Mouse (Mus musculus) cerebellum, adult 2 months (tissue): Measurements from ENCODE around the gene Tmcc3.

Experiments used
- CTCF ChIP-seq: fragments of 200-500 bp; IDR thresholded peaks from 2 replicates; pipeline ENCODE4 v1.5.1; 2011; ENCODE audit warnings: low read depth, mild to moderate bottlenecking, control low read depth, low read length, moderate library complexity, borderline replicate concordance; ENCODE audit not compliant: insufficient read depth
- POLR2A ChIP-seq: fragments of 200-500 bp; IDR thresholded peaks from 2 replicates; pipeline ENCODE4 v1.6.1; 2011; ENCODE audit warnings: low read length, control low read depth, borderline replicate concordance; ENCODE audit not compliant: insufficient read depth

DNA sequence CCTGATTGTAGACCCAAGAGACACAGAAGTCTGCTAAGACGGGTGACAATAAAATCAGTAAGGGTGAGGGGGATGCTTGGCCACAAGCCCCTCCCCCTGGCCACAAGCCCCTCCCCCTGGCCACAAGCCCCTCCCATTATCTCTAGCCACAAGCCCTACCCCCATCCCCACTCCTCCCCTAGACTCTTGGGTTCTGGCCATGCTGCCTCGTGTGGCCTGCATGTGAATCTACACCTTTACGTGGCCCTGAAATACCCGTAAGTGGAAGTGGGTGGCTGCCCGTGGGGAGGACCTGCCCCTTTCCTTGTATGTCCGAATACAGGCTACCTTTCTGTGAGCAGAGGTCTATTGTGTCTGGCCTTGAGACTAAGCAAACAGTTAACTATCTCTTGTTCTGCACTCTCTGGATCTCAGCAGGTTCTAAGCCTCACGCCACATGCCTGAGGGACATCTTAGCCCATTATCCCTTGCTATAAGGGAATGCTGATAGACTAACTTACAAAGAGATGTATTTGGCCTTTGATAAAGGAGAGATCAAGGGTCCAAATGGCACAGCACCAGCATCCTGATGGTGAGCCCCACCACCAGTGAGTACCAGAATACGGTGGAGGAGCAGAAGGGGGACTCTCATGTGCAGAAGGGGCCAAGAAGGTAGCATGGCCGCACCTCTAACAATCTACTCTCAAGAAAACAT lies 260.3 kb downstream of the Tmcc3 start:
- TF ChIP-seq POLR2A (no peak), CTCF (no peak)
